Mouse (Mus musculus) adrenal gland, postnatal 25 days (tissue): ENCODE data around the gene Gprc5c. TPM values are rescaled to one million over a fixed set of nuclear protein-coding genes. Genes with fewer than 3 reads are reported as not detected.
A peak's percentile ranks its signal among the peaks of the same experiment; 100 is the strongest.

Source experiments
- DNase-seq: peaks from one replicate; pipeline ENCODE4 v3.0.0; 2021; ENCODE audit warnings: mixed read lengths
- long read RNA-seq: library from polyadenylated mRNA; stranded (forward); transcript quantifications from one replicate; pipeline ENCODE4 v2.0.0, GENCODE M21; 2021
- total RNA-seq: library from RNA; stranded (reverse); gene quantifications from 2 replicates; pipeline ENCODE4 v1.2.3, GENCODE M21; 2021

Gene Gprc5c
- total RNA-seq, result 5.4 and 13.9 TPM in 2 replicates
- long read RNA-seq, partial matches to known transcripts, result 14 of 29 reads
- long read RNA-seq, other reads (novel, unspliced or antisense), result 12 of 29 reads

GRCm38 (mm10) chr11:114850452-114851268 lies at the start of gene Gprc5c:
Gene Gprc5c (plus strand): TSS chr11:114851152.
- peak; percentile 45 for DNase-seq

- no peak for DNase-seq
Measured at GRCm38 (mm10) chr11:114801906-114802305, 49.0 kb upstream of the Gprc5c start.

GRCm38 (mm10) chr11:114802540-114803267 lies 48.2 kb upstream of the Gprc5c start:
- DNase-seq, result no peak

GRCm38 (mm10) chr11:114803990-114804389 lies 47.0 kb upstream of the Gprc5c start:
- no peak for DNase-seq

GRCm38 (mm10) chr11:114807025-114807424 lies 43.9 kb upstream of the Gprc5c start:
- DNase-seq, result no peak

- no peak for DNase-seq
Measured at GRCm38 (mm10) chr11:114807686-114808427, 43.1 kb upstream of the Gprc5c start.

- no peak for DNase-seq
Measured at GRCm38 (mm10) chr11:114809371-114809770, 41.6 kb upstream of the Gprc5c start.

- no peak for DNase-seq
Measured at GRCm38 (mm10) chr11:114810344-114810743, 40.6 kb upstream of the Gprc5c start.

GRCm38 (mm10) chr11:114812731-114813240 lies 38.2 kb upstream of the Gprc5c start:
- peak; percentile 96 for DNase-seq

GRCm38 (mm10) chr11:114814873-114815592 lies 35.9 kb upstream of the Gprc5c start:
- no peak for DNase-seq

GRCm38 (mm10) chr11:114816934-114817333 lies 34.0 kb upstream of the Gprc5c start:
- DNase-seq, result no peak

GRCm38 (mm10) chr11:114818185-114818584 lies 32.8 kb upstream of the Gprc5c start:
- DNase-seq, result no peak

- no peak for DNase-seq
Measured at GRCm38 (mm10) chr11:114819110-114819509, 31.8 kb upstream of the Gprc5c start.

- no peak for DNase-seq
Measured at GRCm38 (mm10) chr11:114820444-114820843, 30.5 kb upstream of the Gprc5c start.

GRCm38 (mm10) chr11:114821325-114821724 lies 29.6 kb upstream of the Gprc5c start:
- no peak for DNase-seq

- peak; percentile 12 for DNase-seq
Measured at GRCm38 (mm10) chr11:114822727-114823126, 28.2 kb upstream of the Gprc5c start.

GRCm38 (mm10) chr11:114823199-114823725 lies 27.7 kb upstream of the Gprc5c start:
- DNase-seq, result no peak

- no peak for DNase-seq
Measured at GRCm38 (mm10) chr11:114826686-114827085, 24.3 kb upstream of the Gprc5c start.

- peak; percentile 43 for DNase-seq
Measured at GRCm38 (mm10) chr11:114829499-114830432, 21.2 kb upstream of the Gprc5c start.

GRCm38 (mm10) chr11:114830433-114830773 lies 20.5 kb upstream of the Gprc5c start:
- no peak for DNase-seq
